Mouse (Mus musculus) thymus, adult 2 months (tissue): ENCODE results near the gene Myl12a. TPM values are rescaled to one million over a fixed set of nuclear protein-coding genes. Genes with fewer than 3 reads are reported as not detected.

Experiments used
- DNase-seq: peaks from one replicate; pipeline ENCODE4 v3.0.0; 2021
- H3K27ac ChIP-seq: fragments of 200-500 bp; 2 replicates; pipeline ENCODE4 v1.5.1; 2012; ENCODE audit warnings: low read length, control low read depth; ENCODE audit not compliant: control insufficient read depth, insufficient read depth
- H3K27me3 ChIP-seq: fragments of 200-500 bp; 2 replicates; pipeline ENCODE4 v1.6.1; 2012; ENCODE audit warnings: mild to moderate bottlenecking, low read length, moderate library complexity, mixed read lengths; ENCODE audit not compliant: control insufficient read depth, insufficient read depth
- H3K36me3 ChIP-seq: fragments of 200-500 bp; 2 replicates; pipeline ENCODE4 v1.6.1; 2012; ENCODE audit warnings: mild to moderate bottlenecking, low read length, moderate library complexity; ENCODE audit not compliant: control insufficient read depth, insufficient read depth
- H3K4me1 ChIP-seq: fragments of 200-500 bp; replicated peaks from 2 replicates; pipeline ENCODE4 v1.6.1; 2012; ENCODE audit warnings: low read length; ENCODE audit not compliant: control insufficient read depth, insufficient read depth
- H3K4me3 ChIP-seq: fragments of 200-500 bp; 2 replicates; pipeline ENCODE4 v1.5.1; 2012; ENCODE audit warnings: mild to moderate bottlenecking, low read length, control low read depth, moderate library complexity; ENCODE audit not compliant: control insufficient read depth, insufficient read depth
- CTCF ChIP-seq: fragments of 200-500 bp; IDR thresholded peaks from 2 replicates; pipeline ENCODE4 v1.5.1; 2012; ENCODE audit warnings: mild to moderate bottlenecking, control low read depth, low read length, moderate library complexity, borderline replicate concordance; ENCODE audit not compliant: control insufficient read depth, poor library complexity, insufficient read depth; ENCODE audit errors: extremely low read depth
- POLR2A ChIP-seq: fragments of 200-500 bp; IDR thresholded peaks from 2 replicates; pipeline ENCODE4 v1.6.1; 2012; ENCODE audit warnings: mild to moderate bottlenecking, low read length, control low read depth, moderate library complexity; ENCODE audit not compliant: control insufficient read depth, poor library complexity, insufficient read depth; ENCODE audit errors: extremely low read depth
- WGBS: fragments of 180-500 bp; shearing (Covaris S2); methylation state at CpG from one replicate; pipeline ENCODE4 v1.1.7; 2018; 5-methylcytosine and 5-hydroxymethylcytosine counted together
- polyA plus RNA-seq: library from polyadenylated mRNA; depleted of rRNA; stranded (reverse); fragments of >200 nt; gene quantifications from 2 replicates; pipeline ENCODE4 v1.2.3, GENCODE M21; 2012

The Myl12a gene
- polyA plus RNA-seq, 1 experiment, result 144 TPM

DNA sequence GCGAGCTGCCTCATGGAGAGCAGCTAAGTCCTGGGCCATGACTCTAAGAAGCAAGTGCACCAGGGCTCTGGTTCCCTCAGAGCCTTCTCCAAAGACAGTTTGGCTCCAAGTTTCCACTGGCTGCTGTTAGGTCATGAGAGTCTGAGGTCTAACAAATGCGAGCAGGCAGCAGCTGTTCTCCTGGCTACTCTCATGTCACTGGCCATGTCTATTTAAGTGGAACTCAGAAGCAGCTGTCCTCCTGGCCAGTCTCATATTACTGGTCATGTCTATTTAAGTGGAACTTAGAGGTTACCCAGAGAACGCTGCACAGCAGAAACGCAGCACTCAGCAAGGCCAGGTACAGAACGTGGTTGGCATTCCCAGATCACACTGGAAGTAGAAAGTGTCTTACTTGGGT, 36.1 kb upstream of the Myl12a start:
- 89% methylated on average over 5 of the region's 5 CpGs for WGBS

DNA sequence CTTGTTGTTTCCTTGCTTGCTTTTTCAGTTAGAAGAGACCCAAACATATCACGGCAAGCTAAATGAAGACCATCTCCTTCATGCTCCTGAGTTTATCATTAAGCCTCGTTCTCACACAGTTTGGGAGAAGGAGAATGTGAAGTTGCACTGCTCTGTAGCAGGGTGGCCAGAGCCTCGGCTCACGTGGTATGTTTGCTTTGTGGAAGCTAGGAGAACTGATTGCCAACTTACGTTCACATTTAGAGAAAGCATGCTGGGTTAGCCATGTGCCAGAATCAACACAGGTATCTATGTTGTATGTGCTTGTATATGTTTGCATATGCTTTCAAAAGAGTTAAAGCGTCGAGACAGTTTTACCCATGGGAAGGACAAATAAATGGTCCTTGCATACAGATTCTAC, 34.5 kb upstream of the Myl12a start:
- no peak for TF ChIP-seq CTCF
- no peak for TF ChIP-seq POLR2A
- H3K27me3 ChIP-seq, result no peaks in the 10 kb centered on the region
- 95% methylated on average over 7 of the region's 7 CpGs for WGBS
- H3K4me1 ChIP-seq, result no peaks in the 10 kb centered on the region
- no peak for DNase-seq
- H3K4me3 ChIP-seq, result no peak overlapping the region
- H3K27ac ChIP-seq, result no peak overlapping the region
- no peaks in the 10 kb centered on the region for H3K36me3 ChIP-seq

More for the DNA sequence above, 36.1 kb upstream of the Myl12a start:
- H3K4me1 ChIP-seq, result no peaks in the 10 kb centered on the region
- H3K36me3 ChIP-seq, result no peaks in the 10 kb centered on the region
- no peak for DNase-seq
- H3K27ac ChIP-seq, result no peak overlapping the region
- no peak overlapping the region for H3K4me3 ChIP-seq
- H3K27me3 ChIP-seq, result no peaks in the 10 kb centered on the region
- no peak for TF ChIP-seq POLR2A
- TF ChIP-seq CTCF, result no peak

DNA sequence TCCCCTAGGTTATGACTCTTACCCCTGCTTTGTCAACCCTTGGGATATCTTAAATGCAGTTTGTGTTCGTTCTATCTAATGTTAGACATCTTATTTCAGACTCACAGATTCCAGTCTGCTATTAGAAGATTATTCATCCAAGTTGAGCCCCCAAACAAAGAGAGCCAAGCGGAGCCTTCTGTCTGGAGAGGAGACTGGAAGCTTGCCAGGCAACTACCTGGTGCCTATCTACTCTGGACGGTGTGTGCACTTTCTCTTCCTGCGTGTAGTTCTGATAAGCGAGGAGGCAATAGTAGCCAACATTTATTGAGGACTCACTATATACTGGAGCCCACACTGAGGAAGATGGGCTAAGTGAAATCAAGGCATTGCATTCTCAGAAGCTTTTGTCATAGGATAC, 31.8 kb upstream of the Myl12a start:
- WGBS, result 92% methylated on average over 5 of the region's 5 CpGs
- no peaks in the 10 kb centered on the region for H3K36me3 ChIP-seq
- no peaks in the 10 kb centered on the region for H3K4me1 ChIP-seq
- TF ChIP-seq CTCF (no peak), POLR2A (no peak)
- H3K27me3 ChIP-seq, result no peaks in the 10 kb centered on the region
- no peak overlapping the region for H3K27ac ChIP-seq
- no peak overlapping the region for H3K4me3 ChIP-seq
- DNase-seq, result no peak

DNA sequence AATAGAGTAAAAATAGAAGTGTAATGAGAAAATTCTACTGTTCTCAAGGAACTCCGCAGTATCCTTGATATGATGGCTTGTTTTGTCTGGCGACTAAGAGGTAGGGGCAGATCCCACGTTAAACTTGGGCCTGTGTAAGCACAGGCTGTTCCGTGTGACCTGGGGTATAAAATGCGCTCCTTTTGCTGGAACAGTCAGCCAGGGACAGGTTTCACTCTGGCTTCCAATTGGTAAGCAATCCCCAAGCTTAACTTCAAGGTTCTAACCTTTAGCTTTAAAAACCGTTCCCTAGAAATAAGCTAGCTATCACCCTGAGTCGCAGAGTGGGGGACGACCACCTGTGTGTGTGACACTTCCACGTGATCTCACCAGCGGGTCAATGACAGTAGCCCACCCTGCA, 30.0 kb upstream of the Myl12a start:
- DNase-seq, result no peak
- H3K27me3 ChIP-seq, result no peaks in the 10 kb centered on the region
- H3K4me1 ChIP-seq, result no peaks in the 10 kb centered on the region
- H3K4me3 ChIP-seq, result no peak overlapping the region
- TF ChIP-seq POLR2A (no peak), CTCF (no peak)
- WGBS, result 96% methylated on average over 10 of the region's 10 CpGs
- no peak overlapping the region for H3K27ac ChIP-seq
- no peaks in the 10 kb centered on the region for H3K36me3 ChIP-seq

DNA sequence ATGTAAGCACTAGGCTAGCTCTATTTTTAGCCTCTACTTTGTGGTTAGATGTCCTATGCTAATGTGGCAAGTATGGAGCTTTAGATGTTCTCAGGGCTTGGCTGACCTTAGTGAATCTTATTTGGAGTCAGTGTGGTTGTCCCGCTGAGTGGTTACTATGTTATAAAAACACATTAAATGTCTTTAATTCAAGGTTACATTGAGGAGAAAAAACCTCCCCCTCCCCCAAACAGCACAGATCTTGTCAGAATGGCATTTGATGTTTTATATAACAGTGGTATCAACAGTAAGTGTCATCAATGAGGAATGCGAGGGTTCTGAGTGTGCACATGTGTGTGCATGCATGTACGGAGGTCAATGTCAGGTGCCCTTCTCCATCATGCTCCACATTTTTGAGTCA, 24.5 kb upstream of the Myl12a start:
- DNase-seq, result no peak
- 91% methylated on average over 3 of the region's 3 CpGs for WGBS
- Histone ChIP-seq H3K4me3 (no peak overlapping the region), H3K27me3 (no peaks in the 10 kb centered on the region), H3K36me3 (no peaks in the 10 kb centered on the region), H3K4me1 (no peaks in the 10 kb centered on the region), H3K27ac (no peak overlapping the region)
- no peak for TF ChIP-seq CTCF

DNA sequence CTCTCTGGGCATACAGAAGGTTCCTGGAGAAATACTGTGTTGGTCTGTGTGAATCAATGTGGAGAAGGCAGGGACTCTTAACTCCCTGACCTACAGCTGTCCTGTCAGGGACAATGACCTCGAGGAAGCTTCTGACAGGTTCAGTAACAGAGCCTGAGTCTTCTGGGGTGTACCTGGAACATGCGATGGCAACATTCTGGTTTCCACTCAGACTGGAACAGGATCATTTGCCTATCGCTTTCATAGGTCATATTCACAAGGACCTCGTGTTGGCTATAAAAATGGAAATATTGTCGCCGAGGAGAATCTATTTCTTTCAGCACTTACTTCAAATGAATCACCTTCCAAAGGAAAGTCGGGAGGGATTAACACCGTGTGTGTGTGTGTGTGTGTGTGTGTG, 23.2 kb upstream of the Myl12a start:
- Histone ChIP-seq H3K36me3 (no peaks in the 10 kb centered on the region), H3K4me1 (no peaks in the 10 kb centered on the region), H3K27me3 (no peaks in the 10 kb centered on the region), H3K27ac (no peak overlapping the region), H3K4me3 (no peak overlapping the region)
- 87% methylated on average over 8 of the region's 8 CpGs for WGBS
- DNase-seq, result no peak
- TF ChIP-seq CTCF (no peak), POLR2A (no peak)

DNA sequence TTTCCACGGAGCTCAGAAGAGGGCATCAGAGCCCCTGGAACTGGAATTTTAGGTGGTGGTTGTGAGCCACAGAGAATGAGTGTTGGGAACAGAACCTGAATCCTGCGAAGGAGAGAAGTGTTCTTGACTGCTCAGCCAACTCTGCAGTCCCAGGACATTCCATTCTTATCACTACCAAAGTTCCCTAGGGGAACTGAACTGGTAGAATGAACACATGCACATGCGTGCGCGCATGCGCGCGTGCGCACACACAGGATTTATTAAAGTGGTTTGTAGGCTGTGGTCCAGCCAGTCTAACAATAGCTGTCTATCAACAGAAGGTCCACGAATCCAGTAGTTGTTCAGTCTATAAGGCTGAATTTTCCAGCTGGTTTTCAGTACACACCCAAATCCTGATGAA, 21.4 kb upstream of the Myl12a start:
- no peaks in the 10 kb centered on the region for H3K4me1 ChIP-seq
- WGBS, result 95% methylated on average over 10 of the region's 10 CpGs
- no peak for DNase-seq
- H3K4me3 ChIP-seq, result no peak overlapping the region
- no peak for TF ChIP-seq POLR2A
- no peak for TF ChIP-seq CTCF
- H3K36me3 ChIP-seq, result no peaks in the 10 kb centered on the region
- H3K27me3 ChIP-seq, result no peaks in the 10 kb centered on the region
- no peak overlapping the region for H3K27ac ChIP-seq
